Mouse (Mus musculus) CH12.LX (cell line): ENCODE data around the gene Copg2.

Experiments
- CHD1 ChIP-seq: IDR thresholded peaks from 2 replicates; pipeline ENCODE4 v1.6.1; 2012; ENCODE audit warnings: low read depth, low read length, improper control_type of control experiment, inconsistent platforms
- CTCF ChIP-seq, 2 experiments: IDR thresholded peaks in 1 of 2; conservative IDR thresholded peaks in 1 of 2; 2 replicates each; pipeline ENCODE4 v1.5.1; 2011 to 2012; ENCODE audit warnings: low read depth in 2 of 2, low read length in 2 of 2, improper control_type of control experiment in 1 of 2, inconsistent platforms in 1 of 2, mild to moderate bottlenecking in 1 of 2, moderate library complexity in 1 of 2
- ELF1 ChIP-seq: IDR thresholded peaks from 2 replicates; pipeline ENCODE4 v1.6.1; 2014; ENCODE audit warnings: low read depth, mild to moderate bottlenecking, inconsistent platforms, low read length, improper control_type of control experiment
- EP300 ChIP-seq: IDR thresholded peaks from 2 replicates; pipeline ENCODE4 v1.6.1; 2011; ENCODE audit warnings: low read length, improper control_type of control experiment
- NRF1 ChIP-seq: IDR thresholded peaks from 2 replicates; pipeline ENCODE4 v1.6.1; 2014; ENCODE audit warnings: low read depth, mild to moderate bottlenecking, inconsistent platforms, low read length, improper control_type of control experiment, moderate library complexity
- POLR2A ChIP-seq: IDR thresholded peaks from 2 replicates; pipeline ENCODE4 v1.6.1; 2011; ENCODE audit warnings: low read depth, mild to moderate bottlenecking, improper control_type of control experiment, low read length
- TCF12 ChIP-seq: IDR thresholded peaks from 2 replicates; pipeline ENCODE4 v1.6.1; 2014; ENCODE audit warnings: low read depth, mild to moderate bottlenecking, inconsistent platforms, low read length, improper control_type of control experiment
- USF2 ChIP-seq: conservative IDR thresholded peaks from 2 replicates; pipeline ENCODE4 v1.6.1; 2011; ENCODE audit warnings: low read depth, low read length, improper control_type of control experiment
- ZC3H11A ChIP-seq: IDR thresholded peaks from 2 replicates; pipeline ENCODE4 v1.6.1; 2012; ENCODE audit warnings: low read depth, mild to moderate bottlenecking, inconsistent platforms, low read length, improper control_type of control experiment
- ZMIZ1 ChIP-seq: IDR thresholded peaks from 2 replicates; pipeline ENCODE4 v1.6.1; 2012; ENCODE audit warnings: low read depth, mild to moderate bottlenecking, inconsistent platforms, low read length, improper control_type of control experiment
- ZNF384 ChIP-seq: IDR thresholded peaks from 2 replicates; pipeline ENCODE4 v1.6.1; 2012; ENCODE audit warnings: low read depth, low read length, improper control_type of control experiment, inconsistent platforms

DNA sequence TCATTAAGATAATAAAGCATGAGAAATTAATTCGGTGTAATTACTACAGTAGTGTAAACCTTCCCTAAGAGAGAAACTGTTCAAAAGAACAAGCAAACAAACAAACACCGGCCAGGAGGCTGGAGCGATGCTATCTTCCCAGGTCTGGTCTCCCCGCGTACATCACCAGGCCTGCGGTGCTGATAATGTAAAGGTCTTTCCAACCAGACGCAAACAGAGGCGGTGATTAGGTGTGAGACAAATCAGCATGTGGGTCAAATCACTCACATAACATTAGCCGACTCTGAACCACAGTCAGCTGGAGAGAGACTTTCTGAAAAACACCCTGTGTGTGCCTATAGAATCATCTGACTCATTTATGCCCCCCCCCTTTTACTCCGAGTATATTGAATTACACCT, 185.2 kb downstream of the Copg2 start:
- no peak for TF ChIP-seq POLR2A
- no peak for TF ChIP-seq ZMIZ1
- TF ChIP-seq ZNF384, result no peak
- TF ChIP-seq CTCF (conservative IDR thresholded peaks at IDR 0.05 in 1 of 2, IDR thresholded peaks at IDR 0.05 in 1 of 2; ENCODE audit: low read depth in 2 of 2, low read length in 2 of 2), result no peak
- no peak for TF ChIP-seq EP300
- TF ChIP-seq CHD1, result no peak
- TF ChIP-seq USF2, result no peak
- no peak for TF ChIP-seq NRF1
- no peak for TF ChIP-seq TCF12
- TF ChIP-seq ELF1, result no peak
- TF ChIP-seq ZC3H11A, result no peak
